Mouse (Mus musculus) induced T-regulatory cell, adult 2 months (primary cell): Measurements from ENCODE around the gene Pde10a.

Source experiments
- DNase-seq: peaks from one replicate; pipeline ENCODE4 v3.0.0-alpha.2; 2012; ENCODE audit warnings: low read depth

Gene Pde10a

DNA sequence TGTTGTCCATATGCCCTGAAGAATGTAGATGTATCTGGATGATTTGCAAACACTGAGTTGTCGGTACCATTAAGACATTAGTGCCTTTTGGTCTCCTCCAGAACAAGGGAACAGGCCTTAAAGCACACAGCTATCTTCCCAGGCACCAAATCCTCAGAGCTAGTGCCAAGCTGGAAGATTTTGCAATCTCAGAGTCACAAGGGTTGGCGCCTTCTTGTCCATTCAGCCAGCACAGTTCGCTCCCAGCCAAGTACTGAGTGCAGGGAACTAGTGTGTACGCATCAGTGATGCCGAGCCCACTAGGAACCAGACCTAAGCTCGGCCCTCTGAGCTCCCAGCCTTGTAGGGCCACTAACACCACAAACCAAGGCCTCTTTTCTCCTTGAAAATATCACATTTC is 440.0 kb downstream of the Pde10a start:
- DNase-seq = no peak

DNA sequence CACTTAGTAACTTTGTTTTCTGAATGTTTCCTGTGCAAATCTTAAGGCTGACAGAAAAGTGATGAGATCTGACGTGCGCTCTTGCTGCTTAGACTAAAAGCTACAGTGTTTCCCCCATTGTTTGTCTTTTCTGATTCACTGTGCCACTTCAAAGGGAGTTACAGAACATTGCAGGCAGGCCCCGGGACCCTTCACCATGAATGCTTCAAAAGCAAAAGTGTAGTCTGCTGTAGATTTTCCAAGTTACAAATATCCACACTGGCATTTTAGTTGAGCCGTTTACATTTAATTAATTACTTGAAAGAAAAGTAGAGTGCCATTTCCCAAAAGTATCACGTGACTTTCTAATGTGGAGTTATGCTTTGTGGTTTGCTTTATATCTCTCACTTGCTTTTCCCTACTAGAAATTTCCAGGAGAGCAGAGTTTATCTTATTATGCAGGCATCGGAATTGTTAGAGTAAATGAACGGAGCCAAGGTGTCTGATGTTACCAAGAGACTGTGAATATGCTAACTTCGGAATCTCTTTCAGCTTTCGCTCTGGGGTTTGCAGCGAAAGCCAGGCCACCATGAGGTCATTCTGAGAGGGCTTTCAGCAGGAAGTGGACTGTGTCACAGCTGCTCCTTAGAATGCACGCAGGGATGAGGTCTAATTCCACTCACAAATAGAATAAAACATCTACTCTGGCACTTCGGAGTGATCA is 447.1 kb downstream of the Pde10a start:
- DNase-seq = no peak

DNA sequence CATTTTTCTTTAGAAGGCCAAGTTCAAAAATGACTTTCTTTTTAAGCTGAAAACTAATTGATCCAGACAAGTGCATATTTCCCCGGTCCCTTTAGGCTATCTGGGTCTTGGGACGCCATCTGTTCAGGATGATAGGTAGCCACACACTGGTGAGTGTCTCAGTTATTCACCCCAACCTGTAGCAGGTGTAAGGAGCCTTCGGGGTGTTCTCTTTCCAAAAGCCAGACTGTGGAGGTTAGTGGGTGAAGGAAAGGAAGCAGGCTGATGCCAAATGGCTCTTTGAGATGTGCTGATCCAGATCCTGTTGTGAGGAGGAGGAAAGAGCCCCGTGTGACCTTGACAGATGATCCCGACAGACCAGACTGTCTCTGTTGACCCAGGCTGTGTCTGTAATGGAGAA is 448.2 kb downstream of the Pde10a start:
- no peak for DNase-seq

DNA sequence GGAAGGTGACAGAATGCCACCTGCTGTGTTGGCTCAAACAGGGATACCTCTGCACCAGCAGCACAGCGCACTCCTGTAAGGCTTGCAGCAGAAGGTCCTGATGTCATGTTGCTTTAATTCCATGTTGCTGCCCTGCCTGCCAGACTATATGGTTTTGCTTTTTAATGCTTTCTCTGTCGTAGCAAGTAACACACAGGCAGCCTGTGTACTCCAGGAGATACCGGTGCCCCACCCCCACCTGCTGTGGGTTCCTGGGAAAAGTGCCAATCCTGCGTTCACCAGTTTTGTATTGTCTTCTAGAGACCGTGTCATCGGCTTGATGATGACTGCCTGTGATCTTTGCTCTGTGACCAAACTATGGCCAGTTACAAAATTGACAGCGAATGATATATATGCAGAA is 449.3 kb downstream of the Pde10a start:
- no peak for DNase-seq

DNA sequence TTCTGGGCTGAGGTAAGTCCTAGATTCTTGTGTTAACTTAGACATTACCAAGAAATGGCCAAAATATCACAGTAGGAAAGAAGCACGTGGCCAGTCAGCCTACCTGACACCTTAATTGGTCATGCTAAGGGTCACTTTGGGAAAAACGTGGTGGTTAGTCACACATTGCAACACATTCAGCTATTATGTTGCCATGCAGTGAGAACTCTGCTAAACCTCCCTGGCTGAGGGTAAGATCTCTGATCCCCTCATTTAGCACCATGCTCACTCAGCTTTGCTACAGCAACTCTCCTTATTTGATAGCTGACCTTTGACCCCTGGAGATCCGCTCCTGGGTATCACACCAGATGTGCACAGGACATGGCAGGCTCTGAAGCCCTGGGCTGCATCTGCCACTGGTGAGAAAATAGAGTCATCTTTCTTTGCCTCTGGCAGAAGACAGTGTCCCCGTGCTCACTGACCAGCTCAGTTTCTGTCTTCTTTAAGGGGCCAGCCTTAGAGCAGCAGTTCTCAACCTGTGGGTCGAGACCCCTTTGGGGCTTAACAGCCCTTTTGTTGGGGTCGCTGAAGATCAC is 449.7 kb downstream of the Pde10a start:
- no peak for DNase-seq

DNA sequence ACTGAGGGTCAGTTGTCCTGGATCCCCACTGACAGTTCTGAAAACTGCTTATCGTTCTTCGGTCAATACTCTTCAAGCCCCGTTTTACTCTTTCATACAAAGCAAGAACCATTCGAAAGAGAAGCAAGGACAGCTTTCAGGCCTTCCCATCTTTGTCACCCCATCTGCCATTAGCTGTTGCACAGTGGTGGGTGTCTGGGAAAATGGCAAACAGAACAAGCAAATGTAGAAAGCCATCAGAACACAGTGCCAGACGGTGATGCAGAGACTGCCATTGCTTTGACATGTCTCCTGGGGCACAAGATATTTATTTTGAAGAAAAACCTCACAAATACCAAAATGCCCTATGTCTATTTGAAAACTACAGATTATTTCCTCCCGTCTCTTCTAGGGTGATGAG is 451.6 kb downstream of the Pde10a start:
- no peak for DNase-seq

DNA sequence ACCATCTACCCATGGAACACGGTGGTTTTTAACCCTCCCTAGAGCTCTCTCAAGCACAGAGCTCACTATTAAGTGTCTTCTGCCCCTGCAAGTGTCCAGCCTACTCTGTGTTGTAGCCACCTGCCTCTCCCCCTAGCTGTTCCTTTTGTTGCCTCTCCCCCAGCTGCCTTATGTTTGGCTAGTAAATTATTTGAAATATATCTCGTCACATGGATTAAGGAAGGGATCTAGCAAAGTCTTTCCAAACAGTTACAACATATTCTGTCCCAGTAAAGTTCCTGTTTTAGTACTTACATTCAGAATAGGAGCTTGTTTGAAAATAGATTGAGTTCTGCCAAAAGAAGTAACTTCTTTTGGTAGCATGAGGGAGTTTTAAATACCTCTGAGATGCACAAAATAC is 452.1 kb downstream of the Pde10a start:
- DNase-seq = no peak

DNA sequence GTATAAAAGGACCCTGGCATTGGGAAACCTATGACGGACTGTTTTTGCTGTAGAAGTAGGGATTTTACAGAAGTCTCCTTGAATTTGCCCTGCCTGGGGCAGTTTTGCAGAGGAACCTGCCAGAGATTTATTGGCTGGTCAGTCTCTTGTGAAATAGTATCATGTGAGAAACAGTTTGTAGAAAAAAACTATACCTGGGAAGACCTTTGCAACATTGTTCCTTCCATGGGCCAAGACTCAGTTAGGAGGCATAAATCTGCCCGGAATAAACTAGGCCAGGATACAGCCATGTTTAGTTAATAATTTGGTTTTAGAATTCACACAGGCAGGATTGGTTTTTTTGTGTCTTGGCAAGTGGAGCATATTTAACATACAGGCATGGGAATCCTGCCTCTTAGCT is 458.4 kb downstream of the Pde10a start:
- no peak for DNase-seq

DNA sequence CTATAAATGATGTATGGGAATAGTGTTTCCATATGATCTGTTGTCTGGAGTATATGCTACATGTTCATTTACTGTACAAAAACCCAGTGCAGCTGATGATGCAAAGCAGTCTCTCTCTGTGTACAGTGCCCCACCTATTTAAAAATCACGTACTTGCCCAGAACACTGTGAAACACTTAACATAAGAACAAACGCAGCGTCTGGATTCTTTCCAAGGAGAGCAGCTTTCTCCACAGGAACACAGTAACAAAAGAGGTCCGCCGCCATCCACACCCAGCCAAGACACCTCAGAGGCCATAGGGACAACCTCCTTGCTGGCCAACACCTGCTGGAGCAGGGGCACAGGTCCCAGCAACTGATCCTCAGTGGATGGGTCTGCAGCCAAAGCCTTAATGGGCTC is 460.5 kb downstream of the Pde10a start:
- DNase-seq = no peak

DNA sequence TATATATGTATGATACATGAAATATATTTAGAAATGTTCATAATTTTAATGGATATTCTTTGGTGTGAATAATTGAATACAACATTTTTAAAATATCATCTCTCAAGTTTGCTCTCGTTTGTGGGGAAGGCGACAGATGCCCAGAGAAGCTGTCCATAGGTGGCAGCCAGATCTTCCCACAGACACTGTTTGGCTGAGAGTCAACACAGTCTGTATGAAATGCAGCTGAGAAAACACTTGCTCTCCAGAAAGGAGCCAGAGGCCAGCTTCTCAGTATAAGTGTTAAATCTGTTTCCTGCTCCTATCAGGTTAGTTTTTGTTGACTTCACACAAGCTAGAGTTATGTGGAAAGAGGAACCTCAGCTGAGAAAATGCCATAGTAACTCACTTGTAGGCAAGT is 461.4 kb downstream of the Pde10a start:
- DNase-seq = no peak

DNA sequence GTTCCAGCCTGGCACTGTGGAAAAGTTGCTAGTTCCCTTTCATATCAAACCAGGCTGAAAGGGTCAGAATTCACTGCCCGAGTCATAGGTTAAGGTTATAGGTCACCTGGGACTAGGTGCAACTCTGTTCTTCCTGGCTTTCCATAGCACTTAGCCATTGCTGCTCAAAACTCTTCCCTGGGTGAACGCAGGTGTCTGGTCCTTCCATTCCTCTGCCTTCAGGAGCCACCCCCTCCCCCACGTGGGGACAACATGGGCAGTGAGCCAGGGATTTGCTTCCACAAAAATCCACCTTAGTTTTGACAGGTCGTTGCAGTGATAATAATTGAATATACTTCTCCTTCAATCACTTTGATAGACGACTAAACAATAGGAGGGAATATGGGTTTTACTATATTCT is 462.2 kb downstream of the Pde10a start:
- no peak for DNase-seq

DNA sequence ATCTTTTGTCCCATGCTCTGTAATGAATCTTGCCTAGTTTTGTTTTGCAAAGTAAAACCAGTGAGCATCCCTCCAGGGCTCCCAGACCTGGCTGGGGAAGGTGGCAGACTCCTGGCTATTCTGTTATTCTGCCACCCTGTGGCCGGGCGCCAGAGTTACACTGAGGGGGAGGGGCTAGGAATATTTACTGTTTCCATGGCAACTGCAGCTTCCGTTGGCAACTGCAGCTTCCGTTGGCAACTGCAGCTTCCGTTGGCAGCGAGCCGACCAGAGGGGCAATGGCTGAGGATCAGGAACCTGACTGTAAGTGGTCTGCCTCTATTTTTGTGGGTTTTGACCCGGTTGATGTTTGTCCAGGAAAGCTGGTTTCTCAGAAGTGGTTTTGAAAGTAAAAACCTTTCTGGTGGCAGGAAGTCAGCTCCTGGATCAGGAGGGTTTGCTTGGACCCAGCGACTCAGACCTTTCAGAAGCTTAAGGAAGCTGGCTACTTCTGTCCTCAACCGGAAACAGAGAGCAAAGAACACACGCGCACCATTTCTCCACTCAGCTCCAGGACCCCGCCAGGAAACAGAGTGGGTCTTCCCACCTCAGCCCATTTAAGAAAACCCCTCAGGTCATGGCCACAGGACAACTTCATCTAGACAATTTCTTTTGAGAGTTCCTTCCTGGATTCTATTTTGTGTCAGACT is 463.1 kb downstream of the Pde10a start, which contains the start of gene 1700010I14Rik:
TSS of gene 1700010I14Rik (plus strand) at position 215 of the 689 bp plus-strand sequence.
- DNase-seq = peak; percentile 93

DNA sequence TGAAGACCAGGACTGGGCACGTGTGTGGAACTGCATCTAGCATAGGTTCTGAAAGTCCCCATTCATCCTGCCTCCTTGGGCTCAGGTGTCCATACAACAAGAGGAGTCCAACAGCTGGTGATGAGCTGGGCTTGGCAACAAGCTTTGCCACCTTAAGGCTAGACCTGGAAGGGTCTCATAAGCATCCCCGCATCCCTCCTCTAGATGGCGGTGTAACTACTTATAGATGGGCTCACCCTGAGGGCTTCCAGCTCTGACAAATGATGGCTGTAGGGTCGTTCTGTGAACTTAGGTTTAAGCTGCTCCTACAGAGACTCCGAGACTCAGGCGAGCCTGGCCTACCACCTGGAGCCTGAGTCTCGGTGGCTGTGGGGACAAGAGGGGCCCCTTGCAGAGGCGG is 466.0 kb downstream of the Pde10a start:
- peak; percentile 62 for DNase-seq

DNA sequence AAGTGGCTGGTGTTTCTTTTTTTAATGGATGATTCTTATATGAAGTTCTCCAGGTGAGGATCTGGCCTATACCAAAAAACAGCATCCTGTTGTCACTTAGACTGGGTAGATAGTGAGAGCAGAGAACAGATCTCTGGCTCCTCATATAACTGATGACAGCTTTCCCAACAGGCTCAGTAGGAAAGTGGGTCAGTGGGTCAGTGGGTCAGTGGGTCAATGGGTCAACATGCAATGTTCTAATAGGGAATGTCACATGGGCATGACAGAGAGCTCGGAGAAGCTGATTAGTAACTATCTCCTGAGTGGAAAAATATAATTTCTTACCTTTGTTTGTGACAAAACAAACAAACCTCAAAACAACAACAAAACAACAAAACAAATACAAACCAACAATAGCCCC is 470.2 kb downstream of the Pde10a start:
- DNase-seq = no peak

DNA sequence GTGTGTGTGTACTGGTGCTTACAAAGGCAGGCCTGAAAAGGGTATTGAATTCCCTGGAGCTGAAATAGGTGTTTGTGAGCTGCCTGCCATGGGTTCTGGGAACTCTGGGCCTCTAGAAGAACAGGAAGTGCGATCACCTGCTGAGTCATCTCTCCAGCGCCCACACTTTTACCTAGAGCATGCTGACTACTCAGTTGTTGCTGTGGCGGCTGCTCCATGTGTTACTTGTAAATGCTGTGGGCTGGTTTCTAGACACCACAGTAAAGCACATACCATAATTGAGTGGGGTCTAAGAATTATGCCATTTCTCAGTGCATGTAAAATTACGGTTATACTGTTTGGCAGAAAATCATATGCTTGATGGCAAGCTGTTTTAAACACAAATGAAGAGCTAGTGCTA is 477.3 kb downstream of the Pde10a start:
- peak; percentile 55 for DNase-seq

DNA sequence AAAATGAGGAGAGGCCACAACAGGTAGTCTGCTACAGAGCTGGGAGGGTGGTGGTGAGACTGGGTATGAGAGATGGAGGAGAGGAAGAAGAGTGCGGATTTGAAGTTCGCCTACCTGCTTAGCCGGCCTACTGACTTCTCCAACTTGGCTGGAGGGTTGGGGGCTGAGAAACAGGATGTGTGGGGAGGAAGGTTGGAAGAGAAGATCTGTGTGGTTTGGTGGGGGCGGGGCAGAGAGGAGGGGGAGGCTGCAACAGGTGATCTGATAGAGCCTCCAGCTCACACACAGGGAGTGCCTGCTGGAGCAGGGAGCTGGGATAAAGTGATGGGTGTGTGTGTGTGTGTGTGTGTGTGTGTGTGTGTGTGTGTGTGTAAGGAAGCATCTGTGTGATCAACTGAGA is 479.3 kb downstream of the Pde10a start:
- DNase-seq = peak; percentile 17

DNA sequence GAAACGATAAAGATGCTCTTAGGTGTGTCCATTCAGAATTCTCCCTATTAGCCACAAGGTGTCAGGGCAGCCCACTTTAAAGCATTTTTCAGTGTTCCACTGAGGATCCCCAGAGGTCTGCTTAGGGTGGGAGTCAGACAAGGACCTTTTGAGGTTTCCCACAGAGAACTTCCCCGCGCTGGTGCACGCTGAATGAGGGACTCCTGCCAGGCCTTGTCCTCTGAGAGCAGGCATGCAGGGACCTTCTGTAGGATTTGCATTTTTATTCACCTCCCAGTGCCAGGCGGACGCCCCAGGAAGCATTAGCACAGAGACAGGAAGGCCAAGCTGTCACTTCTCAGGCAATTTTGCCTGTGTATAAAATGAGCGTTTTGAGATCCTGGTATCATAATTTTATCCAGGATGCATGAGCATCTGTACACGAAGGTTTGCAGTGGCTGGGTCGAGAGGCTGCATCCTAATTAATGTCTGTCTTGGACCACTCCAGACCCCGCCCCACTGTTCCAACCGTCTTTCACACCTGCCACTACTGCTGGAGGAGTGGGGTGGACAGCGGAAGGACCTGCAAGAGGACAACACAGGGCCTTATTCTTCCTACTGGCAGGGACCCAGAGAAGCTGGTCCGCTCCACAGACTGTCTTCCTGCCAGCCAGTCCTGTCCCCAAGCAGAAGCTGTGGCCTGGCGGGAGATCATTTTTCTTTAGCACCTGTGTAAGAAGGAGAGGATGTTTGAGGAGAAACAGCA is 498.2 kb downstream of the Pde10a start:
- no peak for DNase-seq

DNA sequence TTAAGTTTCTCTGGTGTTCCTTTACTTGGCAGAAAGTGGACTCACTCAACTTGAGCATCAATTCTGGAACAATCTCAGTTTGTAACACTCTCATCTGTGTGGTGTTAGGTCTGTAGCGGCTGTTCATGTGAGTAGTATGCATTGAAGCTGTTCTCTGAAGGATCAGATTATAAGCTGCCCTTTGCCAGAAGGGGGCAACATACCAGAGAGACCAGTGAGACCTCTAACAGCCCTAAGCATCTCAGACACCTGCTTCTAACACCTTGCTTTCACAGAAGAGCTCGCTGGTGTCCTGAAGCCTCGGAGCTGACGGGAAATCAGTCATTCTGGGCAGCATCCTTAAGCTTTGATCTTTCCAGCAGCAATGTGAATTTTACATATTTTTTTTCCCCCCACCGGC is 505.0 kb downstream of the Pde10a start:
- peak; percentile 35 for DNase-seq

DNA sequence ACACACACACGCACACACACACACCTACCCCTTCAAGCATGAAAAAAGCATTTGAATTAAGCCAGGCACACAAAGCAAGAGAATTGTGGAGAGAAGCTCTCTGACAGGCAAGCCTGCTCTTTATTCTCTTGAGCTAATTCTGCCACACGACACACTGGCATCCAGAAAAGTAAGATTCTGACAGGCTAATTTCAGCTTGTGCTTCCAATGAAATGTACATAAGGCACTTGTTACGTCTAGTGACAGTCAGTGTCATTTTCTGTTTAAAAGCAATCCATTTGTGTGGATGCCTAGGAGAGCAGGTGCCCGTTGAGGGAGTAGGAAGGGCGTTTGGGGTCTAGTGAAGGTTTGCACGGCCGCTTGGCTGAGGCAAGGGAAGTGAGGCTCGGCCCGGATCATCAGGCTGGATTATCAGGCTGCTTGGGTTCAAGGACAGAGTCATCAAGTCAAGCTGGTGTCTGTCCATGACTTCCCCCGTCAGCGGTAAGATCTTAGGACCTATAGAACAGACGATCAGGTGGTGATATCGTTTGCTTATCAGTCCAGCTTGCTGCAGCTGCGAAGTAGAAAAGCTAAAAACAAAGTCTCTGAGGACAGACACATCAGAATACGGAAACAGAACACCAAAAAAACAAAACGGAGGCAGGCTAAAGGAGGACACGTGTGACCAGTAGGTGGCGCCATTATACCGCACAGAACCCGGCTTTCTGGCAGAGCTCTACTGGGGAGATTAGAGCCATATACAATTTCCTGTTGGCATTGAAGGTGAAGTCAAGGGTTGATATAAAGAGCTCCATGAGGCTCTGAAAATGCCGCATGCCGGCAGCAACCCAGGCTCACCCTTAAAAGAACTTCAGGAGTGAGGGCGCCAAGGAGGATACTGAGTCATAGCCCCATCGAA is 506.3 kb downstream of the Pde10a start:
- DNase-seq = peak; percentile 86

DNA sequence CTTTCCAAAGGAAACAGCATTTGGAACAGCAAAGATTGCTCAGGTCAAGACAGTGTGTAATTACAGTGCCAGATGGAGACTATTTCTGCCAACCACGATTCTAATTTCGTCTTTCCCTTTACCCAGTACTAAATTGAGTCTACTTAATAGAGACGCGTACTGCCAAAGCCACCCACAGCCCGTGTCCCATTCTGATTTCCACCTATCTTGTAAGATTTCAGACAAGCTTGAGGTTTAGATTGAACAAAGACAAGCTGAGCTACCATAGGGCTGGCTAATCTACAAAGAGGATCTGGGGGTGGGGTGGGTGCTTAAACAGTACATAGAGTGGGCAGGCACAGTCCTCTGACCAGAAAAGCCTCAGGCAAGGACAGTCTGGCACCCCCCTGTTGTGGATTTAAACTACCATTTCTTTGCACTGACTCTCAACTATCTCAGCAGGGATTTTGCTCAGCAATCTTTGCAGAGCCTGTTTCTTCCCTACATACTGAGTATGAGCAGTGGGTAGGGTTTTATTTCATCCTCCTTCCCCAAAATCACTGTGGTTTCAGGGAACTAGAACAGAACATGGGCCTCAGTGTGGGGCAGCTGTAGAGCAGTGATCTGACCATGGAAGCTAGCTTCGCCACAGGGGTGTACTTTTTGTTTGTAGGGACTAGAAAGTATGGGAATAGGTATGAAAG is 507.3 kb downstream of the Pde10a start:
- no peak for DNase-seq

DNA sequence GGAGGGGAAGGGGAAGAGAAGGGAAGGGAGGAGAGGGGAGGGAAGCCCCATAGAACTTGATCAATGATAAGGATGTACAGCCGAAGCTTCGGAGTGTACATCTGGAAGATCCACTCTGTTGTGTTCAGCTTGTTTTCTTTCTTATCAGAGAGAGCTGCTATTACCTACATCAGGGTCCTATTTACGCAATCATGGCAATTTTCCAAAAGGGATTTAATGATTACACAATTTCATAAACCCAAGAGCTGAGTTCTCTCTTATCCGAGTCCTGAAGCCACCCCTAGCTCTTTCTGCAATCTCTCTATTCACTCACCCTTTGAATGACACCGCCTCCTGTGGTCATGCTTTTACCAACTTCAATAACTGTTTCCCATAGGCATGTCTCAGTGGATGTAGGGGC is 508.3 kb downstream of the Pde10a start:
- no peak for DNase-seq
